Mouse (Mus musculus) effector memory CD4-positive, alpha-beta T cell, adult 7 months (primary cell): ENCODE measurements around the gene Mrgprb4. TPM values are rescaled to one million over a fixed set of nuclear protein-coding genes. Genes with fewer than 3 reads are reported as not detected.

Experiments
- polyA plus RNA-seq: library from polyadenylated mRNA; unstranded; fragments of 100-300 nt; shearing (Covaris generic); gene quantifications from one replicate; pipeline ENCODE4 v1.2.1, GENCODE M21; 2017

The Mrgprb4 gene
- polyA plus RNA-seq: not detected

DNA sequence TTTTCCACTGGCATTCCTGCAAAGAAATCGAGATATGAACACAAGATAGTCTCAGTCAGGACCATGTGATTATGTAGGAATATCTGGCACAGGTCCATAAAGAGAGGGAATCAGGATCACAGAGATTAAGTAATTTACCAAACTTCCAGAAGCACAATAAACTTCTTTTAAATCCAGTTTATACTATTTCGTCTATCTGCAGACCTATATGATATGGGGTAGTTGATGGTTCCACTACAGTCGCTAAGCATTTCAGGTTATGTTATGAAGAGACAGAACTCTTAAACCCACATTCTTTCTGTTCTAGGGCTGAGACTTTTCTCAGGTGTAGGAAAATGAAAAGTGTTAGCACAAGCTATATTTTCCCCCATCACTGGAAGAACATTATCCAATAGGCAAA is at the start of gene Mrgprb4:
Gene Mrgprb4, minus strand, starts transcription at position 101 of the 400 bp plus-strand sequence.

DNA sequence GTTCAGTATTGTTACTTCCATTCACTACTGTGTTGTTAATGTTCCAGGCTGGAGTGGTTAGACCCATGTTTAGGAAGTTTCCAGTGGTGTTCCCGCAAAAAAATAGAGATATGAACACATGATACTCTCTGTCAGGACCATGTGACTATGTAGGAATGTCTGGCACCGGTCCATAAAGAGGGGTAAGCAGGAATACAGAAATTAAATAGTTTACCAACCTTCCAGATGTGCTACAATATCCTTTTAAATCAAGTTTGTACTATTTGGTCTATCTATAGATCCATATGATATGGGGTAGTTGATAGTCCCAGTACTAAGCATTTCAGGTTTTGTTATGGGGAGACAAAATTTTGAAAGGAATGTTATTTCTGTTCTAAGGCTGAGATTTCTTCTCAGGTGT is 30.2 kb downstream of the Mrgprb4 start, which contains the start of gene Mrgprb5:
Gene Mrgprb5, minus strand, starts transcription at position 101 of the 400 bp plus-strand sequence.

Other genes starting within 250 kb of the Mrgprb4 start
- not detected for gene Mrgpra4, start 217.2 kb downstream of the Mrgprb4 start, polyA plus RNA-seq
- not detected for gene Mrgprx1, start 171.7 kb downstream of the Mrgprb4 start, polyA plus RNA-seq
- not detected for gene Mrgprb5, start 30.3 kb downstream of the Mrgprb4 start, polyA plus RNA-seq
- 0.34 TPM for gene Mrgprb8, start 189.2 kb upstream of the Mrgprb4 start, polyA plus RNA-seq